In genomic region chr12:86767868-86768631, GRCm38 (mm10) we compare ENCODE assay signal across 9 mouse cellular contexts. TPM values are rescaled to one million over a fixed set of nuclear protein-coding genes. Genes with fewer than 3 reads are reported as not detected.
DNase-seq lines count a peak whose midpoint lies in the region; ATAC-seq and TF ChIP-seq lines count a peak whose summit lies in the region.
"Had no signal": no experiment of that assay in that cellular context is flagged by ENCODE, and none has a peak within 500 bp of the region (broad histone marks: within the 10 kb centered on the region; RNA-seq: fewer than 3 reads in every experiment).

No protein-coding gene starts in this region.

- no peak overlapping the region for H3K4me2 ChIP-seq in CH12.LX (ENCODE audit: insufficient read depth, low read depth, poor library complexity, severe bottlenecking)
- peak overlapping the region; percentile 25; the same call in 1 of the 2 replicates for H3K4me2 ChIP-seq in liver, embryonic 11.5 days
- H3K4me2 ChIP-seq in neural tube, embryonic 11.5 days (ENCODE audit: low read depth) = no peak overlapping the region
- H3K4me2 ChIP-seq: hindbrain, embryonic 15.5 days had no signal

- TF ChIP-seq POLR2A in CH12.LX (IDR thresholded peaks at IDR 0.05; ENCODE audit: low read depth, low read length) = no peak

- no peaks in the 10 kb centered on the region for H3K79me2 ChIP-seq in CH12.LX (replicated peaks; ENCODE audit: control insufficient read depth, extremely low read depth, insufficient read depth, poor library complexity, severe bottlenecking)

- WGBS in liver, embryonic 11.5 days = 39% methylated on average over 20 of the region's 20 CpGs
- 36% methylated on average over 20 of the region's 20 CpGs for WGBS in neural tube, embryonic 11.5 days

- ATAC-seq in erythroblast, adult 5-6 weeks (replicated peaks; ENCODE audit: low FRiP score, poor library complexity, severe bottlenecking) = peak; percentile 79
- peak; percentile 59 for ATAC-seq in inflammation-experienced regulatory T-cells, adult 6 months
- no peak for ATAC-seq in liver, embryonic 11.5 days (replicated peaks; ENCODE audit: low FRiP score)
- no peak for ATAC-seq in neural tube, embryonic 11.5 days (ENCODE audit: insufficient read depth, low FRiP score, low TSS enrichment)

- dilution Hi-C loops in CH12.LX (cut with MboI; ENCODE audit: extremely low pct_ligation_motif_present, extremely low pct_unique_long_range_greater_than_20kb, low sequenced_read_pairs) = no loop called here

- no peak overlapping the region for H3K9ac ChIP-seq in CH12.LX (ENCODE audit: insufficient read depth, low read depth)
- H3K9ac ChIP-seq in liver, embryonic 11.5 days (ENCODE audit: low read depth, low read length) = no peak overlapping the region
- H3K9ac ChIP-seq in neural tube, embryonic 11.5 days (ENCODE audit: low read length) = no peak overlapping the region
- H3K9ac ChIP-seq: hindbrain, embryonic 15.5 days had no signal

- no peaks in the 10 kb centered on the region for H3K36me3 ChIP-seq in CH12.LX (replicated peaks in 1 of 2; ENCODE audit: control insufficient read depth in 1 of 2, insufficient read depth in 1 of 2, low read length in 1 of 2)
- no peaks in the 10 kb centered on the region for H3K36me3 ChIP-seq in liver, embryonic 11.5 days (ENCODE audit: control insufficient read depth, insufficient read depth, low read length)
- no peaks in the 10 kb centered on the region for H3K36me3 ChIP-seq in neural tube, embryonic 11.5 days (ENCODE audit: control insufficient read depth, insufficient read depth, low read length)
- H3K36me3 ChIP-seq: hindbrain, embryonic 15.5 days had no signal

- no peaks in the 10 kb centered on the region for H3K9me3 ChIP-seq in CH12.LX (replicated peaks; ENCODE audit: low read length)
- H3K9me3 ChIP-seq in liver, embryonic 11.5 days (ENCODE audit: control insufficient read depth, low read length) = no peaks in the 10 kb centered on the region
- H3K9me3 ChIP-seq in neural tube, embryonic 11.5 days (ENCODE audit: control insufficient read depth, low read length) = no peaks in the 10 kb centered on the region
- H3K9me3 ChIP-seq: hindbrain, embryonic 15.5 days had no signal

- peak; percentile 82 for TF ChIP-seq RAD21 in CH12.LX (IDR thresholded peaks at IDR 0.05; ENCODE audit: low read depth, low read length)

- H3K4me3 ChIP-seq in CH12.LX (replicated peaks in 1 of 3; ENCODE audit: low read depth in 2 of 3, low read length in 2 of 3, poor library complexity in 1 of 3) = no peak overlapping the region
- no peak overlapping the region for H3K4me3 ChIP-seq in liver, embryonic 11.5 days (ENCODE audit: low read depth, low read length)
- no peak overlapping the region for H3K4me3 ChIP-seq in neural tube, embryonic 11.5 days (ENCODE audit: low read depth, low read length)
- H3K4me3 ChIP-seq: hindbrain, embryonic 15.5 days had no signal

- peak; percentile 66 to 86 for TF ChIP-seq CTCF in CH12.LX (conservative IDR thresholded peaks at IDR 0.05 in 1 of 2, IDR thresholded peaks at IDR 0.05 in 1 of 2; ENCODE audit: low read depth in 2 of 2, low read length in 2 of 2)

- no peak for TF ChIP-seq EP300 in CH12.LX (IDR thresholded peaks at IDR 0.05; ENCODE audit: low read length)

- H3K27me3 ChIP-seq in CH12.LX (replicated peaks) = peaks cover 1% of the 10 kb centered on the region
- H3K27me3 ChIP-seq in liver, embryonic 11.5 days (replicated peaks; ENCODE audit: control insufficient read depth, insufficient read depth, low read length) = no peaks in the 10 kb centered on the region
- H3K27me3 ChIP-seq in neural tube, embryonic 11.5 days (ENCODE audit: control insufficient read depth, insufficient read depth, low read length) = no peaks in the 10 kb centered on the region
- H3K27me3 ChIP-seq: hindbrain, embryonic 15.5 days had no signal

- in situ Hi-C loops in CH12.LX (cut with MboI; ENCODE audit: low pct_ligation_motif_present, low pct_unique_long_range_greater_than_20kb, low sequenced_read_pairs) = no loop called here

- peak; percentile 55 to 86 for DNase-seq in adrenal gland, adult (ENCODE audit: inconsistent age in 2 of 2, low spot score in 1 of 2)
- no peak for DNase-seq in adrenal gland, postnatal 4 days (ENCODE audit: low spot score in 2 of 2)
- peak; percentile 54 for DNase-seq in CH12.LX (ENCODE audit: extremely low read depth)
- DNase-seq in c-Kit-positive CD71-negative TER-119-negative erythroid progenitor cells, embryonic 14.5 days (ENCODE audit: low read depth) = peak; percentile 45
- DNase-seq in liver, embryonic 11.5 days (ENCODE audit: low spot score) = peak; percentile 42
- peak; percentile 75 for DNase-seq in neural tube, embryonic 11.5 days (ENCODE audit: low spot score)

- peaks cover 5 to 20% of the 10 kb centered on the region in 2 experiments; a peak in 2 of 4 replicates for H3K4me1 ChIP-seq in CH12.LX (ENCODE audit: control insufficient read depth in 1 of 2, insufficient read depth in 2 of 2)
- H3K4me1 ChIP-seq in liver, embryonic 11.5 days (replicated peaks; ENCODE audit: control insufficient read depth, insufficient read depth, low read length) = no peaks in the 10 kb centered on the region
- H3K4me1 ChIP-seq in neural tube, embryonic 11.5 days (ENCODE audit: control insufficient read depth, insufficient read depth, low read length) = no peaks in the 10 kb centered on the region

- no peak overlapping the region for H3K27ac ChIP-seq in CH12.LX (ENCODE audit: insufficient read depth, low read depth)
- no peak overlapping the region for H3K27ac ChIP-seq in liver, embryonic 11.5 days (ENCODE audit: low read depth, low read length)
- H3K27ac ChIP-seq in neural tube, embryonic 11.5 days (ENCODE audit: low read depth, low read length) = no peak overlapping the region
- H3K27ac ChIP-seq: hindbrain, embryonic 15.5 days had no signal

TF ChIP-seq in CH12.LX, 34 proteins besides CTCF, POLR2A, EP300 and RAD21:
- TF ChIP-seq SMC3 (IDR thresholded peaks at IDR 0.05; ENCODE audit: low read depth, low read length) = peak; percentile 72
- TF ChIP-seq ZC3H11A (IDR thresholded peaks at IDR 0.05; ENCODE audit: low read depth, low read length) = 0 out of 2 replicates have a peak, but pooled peaks have one; percentile 7
- TF ChIP-seq CHD2 (IDR thresholded peaks at IDR 0.05; ENCODE audit: low read length) = no peak
- no peak for TF ChIP-seq MEF2A (IDR thresholded peaks at IDR 0.05; ENCODE audit: borderline replicate concordance, low read depth, low read length)
TF ChIP-seq in CH12.LX: peak in this region for 2.

RNA-seq across cellular contexts. Expression of gene Lrrc74a, which starts 33.9 kb away (rescaled TPM):
- total RNA-seq in adrenal gland, postnatal 4 days (2021) = not detected
- total RNA-seq in CH12.LX (2012; rRNA removed) (not detected in 2 replicates), CH12.LX (2014; rRNA removed) (not detected in 2 replicates)
- polyA plus RNA-seq in CH12.LX (2012; ENCODE audit: insufficient read length, low read depth) = not detected in 2 replicates
- not detected in 2 replicates for total RNA-seq in erythroblast, adult 5-6 weeks (2015; ENCODE audit: low replicate concordance)
- not detected in 2 replicates for total RNA-seq in erythroblast, adult 5-6 weeks (2017; ENCODE audit: low replicate concordance)
- polyA plus RNA-seq in inflammation-experienced regulatory T-cells, adult 6 months (2017; shearing (Covaris generic)) = not detected
- polyA plus RNA-seq in liver, embryonic 11.5 days (2014; fragmentation: Nextera tagmentation; extraction: Ambion mirVana) = not detected in 2 replicates
- polyA plus RNA-seq in neural tube, embryonic 11.5 days (2014; fragmentation: Nextera tagmentation; extraction: Ambion mirVana) = not detected in 2 replicates
- polyA plus RNA-seq: hindbrain, embryonic 15.5 days had no signal

RNA-seq across cellular contexts. Expression of gene Angel1, which starts 41.8 kb away (rescaled TPM):
- total RNA-seq in adrenal gland, postnatal 4 days (2021) = 1 to 10 TPM; 4.4 to 4.6 TPM
- total RNA-seq in CH12.LX (2012; rRNA removed) (2.8 and 2.9 TPM in 2 replicates), CH12.LX (2014; rRNA removed) (0.96 and 1.0 TPM in 2 replicates)
- 6.8 and 9.3 TPM in 2 replicates for polyA plus RNA-seq in CH12.LX (2012; ENCODE audit: insufficient read length, low read depth)
- not detected in 2 replicates for total RNA-seq in erythroblast, adult 5-6 weeks (2015; ENCODE audit: low replicate concordance)
- total RNA-seq in erythroblast, adult 5-6 weeks (2017; ENCODE audit: low replicate concordance) = 0.09 and 0.14 TPM in 2 replicates
- 1 to 10 TPM; 3.8 to 7.2 (median 7.1) TPM for polyA plus RNA-seq in inflammation-experienced regulatory T-cells, adult 6 months (2017; shearing (Covaris generic))
- 4.0 and 4.5 TPM in 2 replicates for polyA plus RNA-seq in liver, embryonic 11.5 days (2014; fragmentation: Nextera tagmentation; extraction: Ambion mirVana)
- polyA plus RNA-seq in neural tube, embryonic 11.5 days (2014; fragmentation: Nextera tagmentation; extraction: Ambion mirVana) = 14.8 and 15.3 TPM in 2 replicates

Comparison
In these comparisons a context has a peak if more than half of its experiments do, and no peak if none do; other contexts are left out.
1. DNase-seq: peak in adrenal gland, adult (2 of 2), CH12.LX (single experiment), c-Kit-positive CD71-negative TER-119-negative erythroid progenitor cells, embryonic 14.5 days (single experiment), liver, embryonic 11.5 days (single experiment) and neural tube, embryonic 11.5 days (single experiment); none in adrenal gland, postnatal 4 days (0 of 2).
2. ATAC-seq: peak in erythroblast, adult 5-6 weeks (single experiment) and inflammation-experienced regulatory T-cells, adult 6 months (single experiment); none in liver, embryonic 11.5 days (single experiment) and neural tube, embryonic 11.5 days (single experiment).